Mouse (Mus musculus) ES-E14 (cell line): ENCODE measurements around the gene Zmynd10.

ENCODE experiments used
- CHD2 ChIP-seq: IDR thresholded peaks from 2 replicates; pipeline ENCODE4 v1.6.1; 2014; ENCODE audit warnings: mild to moderate bottlenecking, low read depth, low read length, inconsistent platforms
- HCFC1 ChIP-seq: IDR thresholded peaks from 2 replicates; pipeline ENCODE4 v1.6.1; 2012; ENCODE audit warnings: low read length, inconsistent platforms, borderline replicate concordance; ENCODE audit not compliant: insufficient read depth
- MAFK ChIP-seq: IDR thresholded peaks from 2 replicates; pipeline ENCODE4 v1.6.1; 2014; ENCODE audit warnings: mild to moderate bottlenecking, low read depth, low read length, inconsistent platforms; ENCODE audit not compliant: insufficient read depth
- ZC3H11A ChIP-seq: IDR thresholded peaks from 2 replicates; pipeline ENCODE4 v1.6.1; 2012; ENCODE audit warnings: low read depth, mild to moderate bottlenecking, inconsistent platforms, low read length, borderline replicate concordance
- ZNF384 ChIP-seq: IDR thresholded peaks from 2 replicates; pipeline ENCODE4 v1.6.1; 2012; ENCODE audit warnings: low read depth, low read length, inconsistent platforms

GRCm38 (mm10) chr9:107543299-107543698 is 3.8 kb upstream of the Zmynd10 start:
- TF ChIP-seq HCFC1 (no peak), ZNF384 (no peak), CHD2 (no peak), MAFK (no peak), ZC3H11A (no peak)
